In genomic region chr11:5541799-5542481, GRCm38 (mm10) we compare ENCODE assay signal across 8 mouse cellular contexts. TPM values are rescaled to one million over a fixed set of nuclear protein-coding genes. Genes with fewer than 3 reads are reported as not detected.
DNase-seq lines count a peak whose midpoint lies in the region; ATAC-seq and TF ChIP-seq lines count a peak whose summit lies in the region.

Ccdc117 (minus strand) TSS chr11:5542187.

- peak; percentile 43 for TF ChIP-seq CTCF in ES-Bruce4 (IDR thresholded peaks at IDR 0.05; ENCODE audit: low read depth, low read length)

- TF ChIP-seq EP300 in ES-Bruce4 (IDR thresholded peaks at IDR 0.05; ENCODE audit: insufficient read depth, low read depth, low read length) = no peak

- peaks cover 8% of the 10 kb centered on the region for H3K9me3 ChIP-seq in ES-Bruce4 (replicated peaks; ENCODE audit: control insufficient read depth, insufficient read depth, low read length, poor library complexity, severe bottlenecking)
- no peaks in the 10 kb centered on the region for H3K9me3 ChIP-seq in forebrain, embryonic 13.5 days (replicated peaks)
- H3K9me3 ChIP-seq in neural tube, embryonic 15.5 days (replicated peaks) = no peaks in the 10 kb centered on the region

- peak; percentile 99 for ATAC-seq in cerebellum, adult (ENCODE audit: insufficient number of reproducible peaks, low FRiP score, low TSS enrichment)
- ATAC-seq in forebrain, embryonic 13.5 days = peak; percentile 99
- ATAC-seq in neural tube, embryonic 15.5 days (ENCODE audit: low FRiP score) = peak; percentile 99

- no peaks in the 10 kb centered on the region for H3K4me1 ChIP-seq in ES-Bruce4 (ENCODE audit: control insufficient read depth, insufficient read depth, low read length)
- peaks cover 24% of the 10 kb centered on the region for H3K4me1 ChIP-seq in forebrain, embryonic 13.5 days
- peaks cover 26% of the 10 kb centered on the region for H3K4me1 ChIP-seq in neural tube, embryonic 15.5 days

- H3K27ac ChIP-seq in ES-Bruce4 (ENCODE audit: insufficient read depth, low read length) = 0 out of 2 replicates have a peak within 1 kb of the TSS, but pooled peaks have one; percentile 1
- peak within 1 kb of the TSS; percentile 54 for H3K27ac ChIP-seq in forebrain, embryonic 13.5 days
- H3K27ac ChIP-seq in neural tube, embryonic 15.5 days (replicated peaks) = peak within 1 kb of the TSS; percentile 79

- peak within 1 kb of the TSS; percentile 99 for H3K4me3 ChIP-seq in ES-Bruce4 (ENCODE audit: low read depth, low read length)
- H3K4me3 ChIP-seq in forebrain, embryonic 13.5 days = peak within 1 kb of the TSS; percentile 94
- peak within 1 kb of the TSS; percentile 69 for H3K4me3 ChIP-seq in neural tube, embryonic 15.5 days (replicated peaks)

- H3K4me2 ChIP-seq in forebrain, embryonic 13.5 days = peak within 1 kb of the TSS; percentile 81
- peak within 1 kb of the TSS; percentile 73 for H3K4me2 ChIP-seq in neural tube, embryonic 15.5 days

- peak within 1 kb of the TSS; percentile 97 for H3K9ac ChIP-seq in ES-Bruce4 (ENCODE audit: low read depth, poor library complexity, severe bottlenecking)
- H3K9ac ChIP-seq in forebrain, embryonic 13.5 days = peak within 1 kb of the TSS; percentile 90
- H3K9ac ChIP-seq in neural tube, embryonic 15.5 days (replicated peaks) = peak within 1 kb of the TSS; percentile 75

- under 1% methylated on average over 46 of the region's 65 CpGs for WGBS in forebrain, embryonic 13.5 days
- under 1% methylated on average over 65 of the region's 65 CpGs for WGBS in neural tube, embryonic 15.5 days

- H3K36me3 ChIP-seq in ES-Bruce4 (ENCODE audit: control insufficient read depth, insufficient read depth, low read length, poor library complexity, severe bottlenecking) = peaks cover 29% of the 10 kb centered on the region
- peaks cover 9% of the 10 kb centered on the region for H3K36me3 ChIP-seq in forebrain, embryonic 13.5 days (ENCODE audit: poor library complexity, severe bottlenecking)
- H3K36me3 ChIP-seq in neural tube, embryonic 15.5 days = 0 out of 2 replicates have a peak, but pooled peaks cover 5% of the 10 kb centered on the region

- peak; percentile 41 for TF ChIP-seq POLR2A in ES-Bruce4 (IDR thresholded peaks at IDR 0.05; ENCODE audit: insufficient read depth, low read length)

- DNase-seq in heart, postnatal 10 days = peak; percentile 95
- peak; percentile 90 for DNase-seq in layer of hippocampus, adult 11-12 months (ENCODE audit: low spot score)
- peak; percentile 97 for DNase-seq in lung, adult 18-20 months
- DNase-seq in testis, postnatal 14 days (ENCODE audit: low spot score) = peak; percentile 94

- intact Hi-C loops in heart, postnatal 10 days (cut with DNase I) = loop anchor here (2.0 kb wide), 1 partner anchor 19 kb away; no protein-coding TSS in a partner anchor

- no peaks in the 10 kb centered on the region for H3K27me3 ChIP-seq in ES-Bruce4 (ENCODE audit: control insufficient read depth, insufficient read depth, low read length, poor library complexity, severe bottlenecking)
- no peaks in the 10 kb centered on the region for H3K27me3 ChIP-seq in forebrain, embryonic 13.5 days
- no peaks in the 10 kb centered on the region for H3K27me3 ChIP-seq in neural tube, embryonic 15.5 days (replicated peaks)

RNA-seq across cellular contexts. Expression of gene Ccdc117, which starts in this region (rescaled TPM):
- 45.4 and 52.0 TPM in 2 replicates for polyA plus RNA-seq in ES-Bruce4 (2011; ENCODE audit: insufficient read depth, insufficient read length, low read depth, missing spikeins)
- 15.1 and 15.4 TPM in 2 replicates for polyA plus RNA-seq in forebrain, embryonic 13.5 days (2015; fragmentation: Nextera tagmentation; extraction: Ambion mirVana)
- 10 to 100 TPM; 13.9 to 17.1 TPM for total RNA-seq in heart, postnatal 10 days (2021)
- 11.2 and 13.0 TPM in 2 replicates for polyA plus RNA-seq in neural tube, embryonic 15.5 days (2015; fragmentation: Nextera tagmentation; extraction: Ambion mirVana)

Comparison
In these comparisons a context has a peak if more than half of its experiments do, and no peak if none do; other contexts are left out.
1. Peak in every context shown above with its lines: DNase-seq, ATAC-seq, H3K4me3 ChIP-seq and H3K27ac ChIP-seq.
2. H3K27ac ChIP-seq: peak in every context shown above with its lines; median percentile 79 in neural tube, embryonic 15.5 days; 54 in forebrain, embryonic 13.5 days; 1 in ES-Bruce4.